Mouse (Mus musculus) lung, postnatal 0 days (tissue): ENCODE measurements at regions not wholly inside any gene's neighbourhood (a gene's known extent, or its start where the extent isn't known, plus 50 kb on each side); places are given as distances from the start of the nearest gene placed in this dataset.
A peak's percentile ranks its signal among the peaks of the same experiment; 100 is the strongest.

Source experiments
- ATAC-seq: fragments of 200-750 bp; cut with Nextera tagmentation; 2 replicates; pipeline ENCODE4 v1.8.0; 2017; ENCODE audit warnings: moderate library complexity
- DNase-seq: peaks from one replicate; pipeline ENCODE4 v3.0.0-alpha.2; 2016; ENCODE audit warnings: low spot score
- H3K27ac ChIP-seq: fragments of 300-500 bp; sonication (generic); 2 replicates; pipeline ENCODE4 v1.5.1; 2014; ENCODE audit warnings: antibody characterized with exemption, mild to moderate bottlenecking, low read length, mixed read lengths
- H3K27me3 ChIP-seq: fragments of 300-500 bp; sonication (generic); replicated peaks from 2 replicates; pipeline ENCODE4 v1.6.1; 2014; ENCODE audit warnings: low read length, mixed read lengths; ENCODE audit not compliant: insufficient read depth
- H3K36me3 ChIP-seq: fragments of 300-500 bp; sonication (generic); 2 replicates; pipeline ENCODE4 v1.6.1; 2014; ENCODE audit warnings: low read length, mixed read lengths; ENCODE audit not compliant: insufficient read depth
- H3K4me1 ChIP-seq: fragments of 300-500 bp; sonication (generic); 2 replicates; pipeline ENCODE4 v1.6.1; 2014; ENCODE audit warnings: antibody characterized with exemption, low read depth, low read length, mixed read lengths; ENCODE audit not compliant: insufficient read depth
- H3K4me2 ChIP-seq: fragments of 300-500 bp; sonication (generic); replicated peaks from 2 replicates; pipeline ENCODE4 v1.6.1; 2014; ENCODE audit warnings: low read depth, mild to moderate bottlenecking, low read length, moderate library complexity, mixed read lengths
- H3K4me3 ChIP-seq: fragments of 300-500 bp; sonication (generic); 2 replicates; pipeline ENCODE4 v1.5.1; 2014; ENCODE audit warnings: low read depth, low read length
- H3K9ac ChIP-seq: fragments of 300-500 bp; sonication (generic); replicated peaks from 2 replicates; pipeline ENCODE4 v1.6.1; 2014; ENCODE audit warnings: low read depth, mild to moderate bottlenecking
- H3K9me3 ChIP-seq: fragments of 300-500 bp; sonication (generic); 2 replicates; pipeline ENCODE4 v1.6.1; 2016; ENCODE audit warnings: low read length, mixed read lengths
- CTCF ChIP-seq: IDR thresholded peaks from 2 replicates; pipeline ENCODE4 v1.5.1; 2016; ENCODE audit warnings: antibody characterized with exemption, mild to moderate bottlenecking
- EP300 ChIP-seq: IDR thresholded peaks from 2 replicates; pipeline ENCODE4 v1.6.1; 2016; ENCODE audit warnings: antibody characterized with exemption, mild to moderate bottlenecking, control low read depth
- WGBS: fragments of 180-500 bp; shearing (Covaris S2); extraction: QIAGEN DNeasy Blood & Tissue Kit; methylation state at CpG from one replicate; pipeline ENCODE4 v1.1.7; 2014; 5-methylcytosine and 5-hydroxymethylcytosine counted together

DNA sequence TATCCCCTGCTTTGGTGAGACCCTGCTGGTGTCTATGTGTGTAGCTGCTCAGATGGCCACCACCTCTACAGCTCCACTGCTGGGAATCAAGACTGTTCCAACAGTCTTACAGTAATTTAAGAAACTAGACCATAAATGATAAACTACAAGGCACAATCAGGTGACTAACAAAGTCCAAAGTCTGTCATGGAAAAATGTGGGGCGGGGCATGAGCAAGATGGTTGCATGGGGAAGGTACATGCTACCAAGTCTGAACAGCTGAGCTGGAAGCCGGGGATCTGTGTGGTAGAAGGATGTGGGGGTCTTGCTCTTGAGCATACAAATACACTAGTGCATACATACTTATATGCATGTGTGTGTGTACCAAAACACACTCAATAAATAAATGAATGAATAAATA is 278.8 kb upstream of the Sox2 start:
- Histone ChIP-seq H3K27me3 (no peaks in the 10 kb centered on the region), H3K4me1 (no peaks in the 10 kb centered on the region), H3K4me2 (no peak overlapping the region), H3K4me3 (no peak overlapping the region), H3K9ac (no peak overlapping the region), H3K36me3 (no peaks in the 10 kb centered on the region), H3K9me3 (no peaks in the 10 kb centered on the region), H3K27ac (no peak overlapping the region)
- ATAC-seq (no peak), DNase-seq (no peak)
- TF ChIP-seq EP300, result no peak
- WGBS, result 80% methylated on average over 2 of the region's 2 CpGs

DNA sequence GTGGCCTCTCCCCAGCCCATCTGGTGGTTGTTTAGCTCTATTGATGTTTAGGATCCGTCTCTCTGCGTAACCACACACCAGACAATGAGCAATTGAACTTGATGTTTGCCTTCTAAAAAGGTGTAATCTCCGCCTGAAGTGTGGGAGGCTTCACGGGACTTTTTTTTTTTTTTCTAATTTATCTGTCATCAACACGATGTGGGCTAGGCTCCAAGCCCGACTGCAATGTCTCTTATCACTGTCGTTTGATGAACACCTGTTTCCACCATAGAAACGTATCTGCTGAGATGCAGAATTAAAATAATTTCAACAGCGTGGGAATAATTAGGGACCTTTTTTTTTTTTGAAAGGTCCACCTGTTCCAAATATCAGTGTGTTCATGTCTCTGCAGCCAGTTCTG is 257.0 kb upstream of the Dnajc19 start:
- no peaks in the 10 kb centered on the region for H3K36me3 ChIP-seq
- no peaks in the 10 kb centered on the region for H3K27me3 ChIP-seq
- TF ChIP-seq CTCF (no peak), EP300 (no peak)
- no peak overlapping the region for H3K4me3 ChIP-seq
- no peak for ATAC-seq
- H3K9me3 ChIP-seq, result no peaks in the 10 kb centered on the region
- H3K27ac ChIP-seq, result no peak overlapping the region
- no peak overlapping the region for H3K4me2 ChIP-seq
- no peak for DNase-seq
- no peak overlapping the region for H3K9ac ChIP-seq
- no peaks in the 10 kb centered on the region for H3K4me1 ChIP-seq
- 65% methylated on average over 9 of the region's 9 CpGs for WGBS

DNA sequence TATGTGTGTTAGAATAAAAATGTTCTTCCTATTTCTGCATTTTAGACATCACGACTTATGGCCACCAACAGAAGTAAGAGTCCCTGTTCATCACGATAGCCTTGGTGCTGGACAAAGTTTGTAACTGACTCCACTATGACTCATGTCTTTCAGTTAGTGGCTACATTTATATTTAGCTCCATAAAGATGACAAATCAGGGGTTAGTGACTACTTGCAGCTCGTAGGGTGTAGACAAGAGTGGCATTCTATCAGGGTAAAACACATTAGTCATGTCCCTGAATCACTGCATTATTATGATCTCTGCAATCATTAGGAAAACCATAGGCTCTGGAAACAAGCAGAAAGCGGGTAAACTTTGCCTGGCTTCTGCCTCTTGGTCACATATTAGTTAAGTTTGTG is 252.4 kb upstream of the Dnajc19 start:
- Histone ChIP-seq H3K4me3 (no peak overlapping the region), H3K36me3 (no peaks in the 10 kb centered on the region), H3K9me3 (no peaks in the 10 kb centered on the region), H3K4me2 (no peak overlapping the region), H3K27me3 (no peaks in the 10 kb centered on the region), H3K9ac (no peak overlapping the region), H3K4me1 (no peaks in the 10 kb centered on the region), H3K27ac (no peak overlapping the region)
- DNase-seq, result no peak
- WGBS, result 75% methylated on average over 4 of the region's 4 CpGs
- no peak for TF ChIP-seq CTCF
- TF ChIP-seq EP300, result no peak
- ATAC-seq, result no peak

DNA sequence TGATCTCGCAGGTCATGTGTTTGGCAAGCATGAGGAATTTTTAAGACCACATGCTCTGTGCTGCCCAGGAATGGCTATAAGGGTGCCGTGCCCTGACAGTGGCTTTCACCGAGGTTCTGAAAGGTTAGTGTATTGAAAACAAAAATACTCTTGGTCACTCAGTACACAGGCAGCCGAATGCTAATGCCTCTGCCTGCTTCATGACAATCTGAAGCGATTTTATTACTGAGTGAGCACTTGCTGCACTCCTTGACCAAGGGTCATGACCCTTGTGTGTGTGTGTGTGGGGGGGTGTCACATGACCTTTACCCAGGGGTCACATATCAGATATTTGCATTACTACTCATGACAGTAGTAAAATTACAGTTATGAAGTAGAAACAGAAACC is 250.8 kb upstream of the Dnajc19 start:
- DNase-seq (no peak), ATAC-seq (no peak)
- TF ChIP-seq CTCF (no peak), EP300 (no peak)
- no peaks in the 10 kb centered on the region for H3K9me3 ChIP-seq
- no peaks in the 10 kb centered on the region for H3K27me3 ChIP-seq
- no peaks in the 10 kb centered on the region for H3K4me1 ChIP-seq
- no peak overlapping the region for H3K27ac ChIP-seq
- no peak overlapping the region for H3K4me3 ChIP-seq
- H3K9ac ChIP-seq, result no peak overlapping the region
- WGBS, result 50% methylated on average over 5 of the region's 5 CpGs
- H3K4me2 ChIP-seq, result no peak overlapping the region
- no peaks in the 10 kb centered on the region for H3K36me3 ChIP-seq

DNA sequence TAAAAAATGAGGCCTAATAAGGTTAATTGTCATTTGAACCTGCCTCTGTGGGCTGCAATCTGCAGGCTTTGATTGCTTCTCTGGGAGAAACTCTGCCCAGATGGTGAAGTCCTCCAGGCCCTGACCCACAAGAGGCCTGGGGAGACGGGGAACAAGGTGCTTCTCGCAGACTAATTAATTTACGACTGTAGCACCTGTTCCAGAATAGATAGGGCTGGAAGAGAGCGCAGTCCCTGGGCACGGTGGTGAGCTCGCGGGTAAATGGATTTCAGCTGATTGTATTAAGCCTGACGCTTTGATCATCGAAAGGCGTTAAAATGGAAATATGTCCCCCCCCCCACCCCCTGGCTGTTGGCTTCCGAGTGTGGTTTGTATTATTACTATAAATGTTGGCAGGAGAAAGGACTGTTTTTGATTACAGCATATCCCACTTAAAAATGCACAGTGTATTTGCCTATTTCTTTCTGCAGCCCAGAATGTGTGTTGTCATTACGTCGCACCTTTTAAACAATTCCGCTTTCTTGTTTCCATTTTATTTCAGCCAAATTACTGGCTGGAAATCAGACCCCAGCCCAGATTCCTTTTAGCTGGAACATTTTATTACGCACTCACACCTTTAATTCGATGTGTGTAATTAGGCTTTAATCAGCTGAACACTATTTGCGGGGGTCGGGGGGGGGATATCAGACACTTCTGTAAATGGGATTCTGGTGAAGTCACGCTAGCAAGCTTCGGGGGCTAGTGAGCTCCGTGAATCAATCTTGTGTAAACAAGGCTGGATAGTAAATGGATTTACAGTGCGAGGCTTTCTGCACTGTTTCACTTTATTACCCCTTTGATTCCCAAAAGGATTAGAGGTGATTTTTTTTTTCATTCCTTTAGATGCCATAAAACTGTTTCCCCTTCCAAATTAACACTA is 250.1 kb upstream of the Dnajc19 start:
- Histone ChIP-seq H3K27me3 (no peaks in the 10 kb centered on the region), H3K4me2 (no peak overlapping the region), H3K27ac (no peak overlapping the region), H3K36me3 (no peaks in the 10 kb centered on the region), H3K9ac (no peak overlapping the region), H3K4me3 (no peak overlapping the region), H3K4me1 (no peaks in the 10 kb centered on the region), H3K9me3 (no peaks in the 10 kb centered on the region)
- ATAC-seq (no peak), DNase-seq (no peak)
- WGBS, result 46% methylated on average over 22 of the region's 22 CpGs
- TF ChIP-seq CTCF (no peak), EP300 (no peak)

DNA sequence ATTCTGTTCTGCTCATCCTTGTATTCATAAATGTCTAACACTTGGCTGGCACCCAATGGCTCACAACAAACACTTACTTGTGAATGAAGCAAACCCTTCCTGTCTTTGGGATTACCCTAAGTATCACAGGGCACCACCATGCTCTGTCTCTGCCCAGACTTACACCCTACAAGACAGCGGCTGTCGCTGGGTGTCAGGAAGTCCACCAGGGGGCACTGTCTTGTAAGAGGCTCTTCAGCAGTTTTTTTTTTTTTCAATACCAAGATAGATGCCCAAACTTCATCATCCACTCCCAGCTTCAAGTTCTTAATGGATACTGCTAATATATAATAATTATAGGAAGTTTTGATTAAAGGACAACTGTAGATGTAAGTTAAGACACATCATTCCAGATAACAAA is 247.7 kb upstream of the Dnajc19 start:
- no peaks in the 10 kb centered on the region for H3K27me3 ChIP-seq
- WGBS, result 14% methylated on average over 2 of the region's 2 CpGs
- no peaks in the 10 kb centered on the region for H3K4me1 ChIP-seq
- H3K9me3 ChIP-seq, result no peaks in the 10 kb centered on the region
- no peak overlapping the region for H3K9ac ChIP-seq
- no peak overlapping the region for H3K4me2 ChIP-seq
- no peaks in the 10 kb centered on the region for H3K36me3 ChIP-seq
- no peak for ATAC-seq
- TF ChIP-seq CTCF (peak; percentile 52), EP300 (no peak)
- H3K27ac ChIP-seq, result no peak overlapping the region
- H3K4me3 ChIP-seq, result no peak overlapping the region
- peak; percentile 27 for DNase-seq
